Mouse (Mus musculus) splenic B cell, adult 2 months (primary cell): Measurements from ENCODE around the gene Ubr3.
A peak's percentile ranks its signal among the peaks of the same experiment; 100 is the strongest.
"Not testable (repeated sequence)": the region's sequence is repeated elsewhere in the genome, so short reads cannot be mapped to it uniquely, and the experiment has no call there.

ENCODE experiments used
- DNase-seq: peaks from one replicate; pipeline ENCODE4 v3.0.0-alpha.2; 2011; ENCODE audit warnings: low read depth, low spot score
- H3K27me3 ChIP-seq: 2 replicates; pipeline ENCODE4 v1.6.1; 2012; ENCODE audit warnings: mild to moderate bottlenecking, low read length, moderate library complexity, mixed read lengths; ENCODE audit not compliant: control insufficient read depth, poor library complexity, insufficient read depth, severe bottlenecking
- H3K36me3 ChIP-seq: 2 replicates; pipeline ENCODE4 v1.6.1; 2012; ENCODE audit warnings: mild to moderate bottlenecking, low read length, moderate library complexity, mixed read lengths; ENCODE audit not compliant: control insufficient read depth, poor library complexity, insufficient read depth, severe bottlenecking

The Ubr3 gene

DNA sequence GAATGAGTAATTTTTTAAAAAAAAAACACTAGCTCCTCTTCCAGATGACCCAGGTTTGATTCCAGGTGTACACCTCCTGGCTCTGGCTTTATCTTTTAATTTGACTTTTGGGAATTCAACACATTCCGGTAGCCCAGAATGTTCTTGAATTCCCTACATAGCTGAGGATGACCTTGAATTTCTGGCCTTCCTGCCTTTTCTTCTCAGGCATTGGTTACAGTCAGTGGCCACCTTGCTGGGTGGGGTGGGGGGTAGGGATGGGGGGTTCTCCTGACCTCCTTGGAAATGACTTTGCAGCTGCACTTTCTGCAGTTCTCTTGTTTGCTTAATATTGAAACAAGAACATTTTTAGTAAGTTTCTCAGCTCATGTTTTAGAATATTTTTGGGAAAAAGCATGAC lies 3.9 kb upstream of the Ubr3 start:
- DNase-seq, result no peak
- H3K27me3 ChIP-seq, result no peaks in the 10 kb centered on the region
- H3K36me3 ChIP-seq, result no peaks in the 10 kb centered on the region

DNA sequence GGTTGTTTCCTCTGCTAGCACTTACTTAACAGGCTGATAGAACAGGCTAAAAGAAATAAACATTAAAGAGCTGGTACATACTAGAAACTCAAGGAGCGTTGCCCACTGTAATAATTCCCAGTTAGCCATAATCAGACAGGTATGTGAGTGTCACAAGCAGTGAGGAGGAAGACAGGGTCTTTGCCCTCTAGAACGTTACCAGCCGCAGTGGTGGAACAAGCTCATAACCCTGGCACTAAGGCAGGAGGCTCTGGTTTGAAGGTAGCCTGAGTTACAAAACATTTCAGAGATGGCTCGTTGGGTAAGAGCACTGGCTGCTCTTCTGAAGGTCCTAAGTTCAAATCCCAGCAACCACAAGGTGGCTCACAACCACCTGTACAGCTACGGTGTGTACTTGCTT lies 3.2 kb upstream of the Ubr3 start:
- Histone ChIP-seq H3K27me3 (no peaks in the 10 kb centered on the region), H3K36me3 (no peaks in the 10 kb centered on the region)
- no peak for DNase-seq

DNA sequence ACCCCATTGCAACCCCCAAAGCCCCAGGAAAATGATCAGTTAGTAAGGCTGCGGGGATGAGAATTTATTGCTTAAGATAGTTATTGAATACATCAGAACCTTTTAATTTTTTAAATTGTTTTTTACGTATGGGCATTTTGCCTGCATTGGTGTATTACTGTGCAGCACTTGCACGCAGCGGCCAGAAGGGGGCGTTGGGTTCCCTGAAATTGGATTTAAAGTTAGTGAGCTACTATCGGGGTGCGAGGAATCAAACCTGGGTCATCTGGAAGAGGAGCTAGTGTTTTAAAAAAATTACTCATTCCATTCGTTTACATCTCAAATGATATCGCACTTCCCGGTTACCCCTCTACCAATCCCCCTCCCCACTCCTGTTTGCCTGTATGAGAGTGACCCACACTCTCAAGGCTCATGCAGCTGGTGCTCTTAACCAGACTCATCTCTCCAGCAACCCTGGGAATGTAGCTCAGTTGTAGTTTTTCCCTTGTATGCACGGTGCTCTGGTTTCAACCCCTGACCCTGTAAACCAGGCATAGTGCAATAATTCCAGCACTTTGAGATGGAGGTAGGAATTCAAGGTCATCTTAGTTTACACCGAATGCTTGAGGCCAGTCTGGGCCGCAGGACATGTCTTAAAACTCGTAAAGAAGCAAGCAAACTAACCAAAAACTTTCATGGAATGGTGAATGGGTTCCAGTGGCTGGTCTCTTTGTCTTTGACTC lies 1.4 kb upstream of the Ubr3 start:
- peak; percentile 51 for DNase-seq
- Histone ChIP-seq H3K36me3 (no peaks in the 10 kb centered on the region), H3K27me3 (no peaks in the 10 kb centered on the region)

DNA sequence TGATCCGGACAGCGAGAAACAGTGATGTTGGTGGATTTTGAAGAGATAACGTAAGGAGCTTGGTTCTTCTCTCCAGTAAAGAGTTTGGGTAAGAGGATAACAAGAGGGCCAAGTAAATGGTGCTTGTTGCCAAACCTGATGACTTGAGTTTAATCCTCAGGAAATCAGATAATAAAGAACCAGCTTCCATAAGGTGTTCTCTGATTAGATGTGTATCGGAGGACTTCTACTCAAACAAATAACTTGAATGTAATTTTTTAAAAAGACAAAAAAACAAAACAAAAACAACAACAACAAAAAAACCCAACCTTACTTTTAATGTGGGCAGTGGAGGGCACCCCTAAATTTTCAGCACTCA lies 843 bp upstream of the Ubr3 start:
- Histone ChIP-seq H3K36me3 (no peaks in the 10 kb centered on the region), H3K27me3 (no peaks in the 10 kb centered on the region)
- no peak for DNase-seq

DNA sequence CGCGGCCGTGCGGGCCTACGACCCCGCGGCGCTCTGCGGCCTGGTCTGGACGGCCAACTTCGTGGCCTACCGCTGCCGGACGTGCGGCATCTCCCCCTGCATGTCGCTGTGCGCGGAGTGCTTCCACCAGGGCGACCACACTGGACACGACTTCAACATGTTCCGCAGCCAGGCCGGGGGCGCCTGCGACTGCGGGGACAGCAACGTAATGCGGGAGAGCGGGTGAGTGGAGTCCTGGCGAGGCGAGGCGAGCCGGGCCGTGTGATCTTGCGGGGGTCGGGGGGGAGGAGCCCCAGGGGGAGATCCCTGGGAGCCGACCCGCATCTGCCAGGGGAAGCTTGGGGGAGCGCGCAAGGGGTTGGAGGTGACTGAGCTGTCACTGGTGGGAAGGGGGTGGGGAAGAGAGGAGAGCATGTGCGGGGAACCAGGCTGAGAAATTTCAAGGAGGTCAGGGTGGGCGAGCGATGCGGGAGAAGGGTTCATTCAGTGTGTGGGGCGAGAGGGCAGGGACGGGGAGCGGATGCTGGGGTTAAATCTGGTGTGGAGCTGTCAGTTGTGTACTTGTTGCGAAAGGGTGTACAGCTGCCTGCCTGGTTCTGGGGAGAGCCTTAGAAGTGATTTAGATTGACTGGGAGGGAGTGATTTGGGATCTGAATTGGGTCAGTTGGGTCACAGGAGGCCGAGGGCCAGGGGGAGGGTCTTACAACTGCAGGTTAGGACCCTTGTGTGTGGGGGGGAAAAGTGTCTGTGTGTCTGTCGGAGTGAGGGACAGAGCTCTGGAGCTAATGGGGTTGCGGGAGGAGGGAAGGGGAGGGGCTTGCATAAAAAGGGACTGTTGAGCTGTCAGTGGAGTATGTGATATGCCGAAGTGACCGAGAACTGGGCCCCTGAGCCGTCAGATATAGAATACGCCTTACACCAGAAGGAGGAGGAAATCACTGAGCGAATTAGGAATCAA lies 851 bp downstream of the Ubr3 start:
- Histone ChIP-seq H3K36me3 (no peaks in the 10 kb centered on the region), H3K27me3 (no peaks in the 10 kb centered on the region)
- DNase-seq, result peak; percentile 64

- H3K27me3 ChIP-seq, result no peaks in the 10 kb centered on the region
- DNase-seq, result no peak
Observed at GRCm38 (mm10) chr2:69903541-69903940, 6.5 kb downstream of the Ubr3 start.

DNA sequence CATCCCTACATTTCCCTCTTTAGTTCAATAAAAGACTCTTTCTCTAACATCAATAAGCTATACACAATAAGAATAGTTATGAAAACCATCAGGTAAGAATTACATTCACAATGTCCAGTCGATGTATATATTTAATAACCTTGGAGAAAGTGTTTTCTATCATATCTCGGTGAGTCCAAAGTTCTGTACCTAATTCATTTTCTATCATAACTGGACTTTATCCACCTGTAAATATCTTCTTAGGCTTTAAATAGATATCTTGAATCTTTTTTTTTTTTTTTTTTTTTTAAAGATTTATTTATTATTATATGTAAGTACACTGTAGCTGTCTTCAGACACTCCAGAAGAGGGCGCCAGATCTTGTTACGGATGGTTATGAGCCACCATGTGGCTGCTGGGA lies 10.3 kb downstream of the Ubr3 start:
- H3K36me3 ChIP-seq, H3K27me3 ChIP-seq, DNase-seq: not testable (repeated sequence)

More at GRCm38 (mm10) chr2:69903541-69903940, 6.5 kb downstream of the Ubr3 start:
- H3K36me3 ChIP-seq, result no peaks in the 10 kb centered on the region

DNA sequence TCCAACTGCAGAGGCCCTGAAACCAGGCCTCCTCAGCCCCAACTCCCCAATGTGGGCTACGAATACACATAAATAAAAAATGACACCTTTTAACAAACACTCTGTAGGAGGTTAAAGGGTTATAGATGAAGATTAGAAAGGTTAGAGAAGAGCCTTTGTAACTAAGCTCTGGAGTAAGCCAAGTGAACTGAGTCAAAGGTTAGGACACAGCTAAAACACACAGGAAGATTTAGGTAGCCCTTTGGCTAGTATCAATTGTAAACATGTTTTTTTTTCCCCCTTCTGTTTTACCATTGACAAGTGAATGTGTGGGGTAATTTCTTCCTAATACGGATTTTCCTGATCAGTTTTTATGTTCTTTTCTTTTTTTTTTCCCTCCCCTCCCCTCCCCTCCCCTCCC lies 15.8 kb downstream of the Ubr3 start:
- peaks cover 6% of the 10 kb centered on the region; the same call in 1 of the 2 replicates for H3K36me3 ChIP-seq
- DNase-seq, result no peak
- no peaks in the 10 kb centered on the region for H3K27me3 ChIP-seq

GRCm38 (mm10) chr2:69917301-69917700 lies 20.3 kb downstream of the Ubr3 start:
- Histone ChIP-seq H3K36me3 (peaks cover 8% of the 10 kb centered on the region; the same call in 1 of the 2 replicates), H3K27me3 (no peaks in the 10 kb centered on the region)
- DNase-seq, result no peak

- H3K36me3 ChIP-seq, result peaks cover 4% of the 10 kb centered on the region; the same call in 1 of the 2 replicates
- no peaks in the 10 kb centered on the region for H3K27me3 ChIP-seq
- no peak for DNase-seq
Observed at GRCm38 (mm10) chr2:69924943-69925342, 27.9 kb downstream of the Ubr3 start.

- Histone ChIP-seq H3K36me3 (peaks cover 7% of the 10 kb centered on the region), H3K27me3 (no peaks in the 10 kb centered on the region)
- no peak for DNase-seq
Observed at GRCm38 (mm10) chr2:69936331-69936730, 39.3 kb downstream of the Ubr3 start.

DNA sequence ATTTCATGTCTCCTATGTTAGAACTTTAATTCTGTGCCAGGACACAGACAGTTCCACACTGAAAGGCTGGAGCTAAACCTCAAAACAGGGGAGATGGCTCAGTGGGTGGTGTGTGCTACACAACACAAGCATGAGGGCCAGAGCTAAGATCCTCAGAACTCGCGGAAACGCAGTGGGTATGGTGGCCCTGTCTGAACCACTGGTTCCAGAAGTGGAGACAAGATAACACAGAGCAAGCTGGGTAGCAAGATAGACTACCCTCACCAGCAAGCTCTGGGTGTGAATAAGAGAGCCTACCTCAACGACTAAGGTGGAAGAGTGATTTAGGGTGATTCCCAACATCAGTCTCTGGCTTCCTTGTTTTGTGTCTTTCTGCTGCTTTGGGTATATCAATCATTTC lies 42.2 kb downstream of the Ubr3 start:
- no peaks in the 10 kb centered on the region for H3K27me3 ChIP-seq
- H3K36me3 ChIP-seq, result peaks cover 11% of the 10 kb centered on the region
- DNase-seq, result no peak

DNA sequence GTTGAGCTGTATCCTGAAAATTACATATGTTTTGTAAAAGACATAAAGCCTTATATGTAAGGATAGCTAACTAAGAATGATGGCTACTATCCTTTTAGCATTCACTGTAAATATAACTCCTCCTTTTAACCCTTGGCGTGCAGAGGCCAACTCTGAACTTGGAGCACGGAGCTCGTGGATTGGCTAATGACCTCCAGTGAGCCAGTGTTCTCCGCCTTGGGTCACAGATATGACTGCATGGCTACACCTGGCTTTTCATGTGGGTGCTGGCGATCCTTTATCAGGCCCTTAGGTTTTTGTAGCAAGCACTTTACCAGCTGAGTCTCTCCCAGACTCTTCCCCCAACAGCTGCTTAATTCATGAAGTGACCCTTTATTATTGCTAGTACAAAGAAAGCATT lies 42.6 kb downstream of the Ubr3 start:
- DNase-seq, result no peak
- Histone ChIP-seq H3K36me3 (peaks cover 11% of the 10 kb centered on the region), H3K27me3 (no peaks in the 10 kb centered on the region)

DNA sequence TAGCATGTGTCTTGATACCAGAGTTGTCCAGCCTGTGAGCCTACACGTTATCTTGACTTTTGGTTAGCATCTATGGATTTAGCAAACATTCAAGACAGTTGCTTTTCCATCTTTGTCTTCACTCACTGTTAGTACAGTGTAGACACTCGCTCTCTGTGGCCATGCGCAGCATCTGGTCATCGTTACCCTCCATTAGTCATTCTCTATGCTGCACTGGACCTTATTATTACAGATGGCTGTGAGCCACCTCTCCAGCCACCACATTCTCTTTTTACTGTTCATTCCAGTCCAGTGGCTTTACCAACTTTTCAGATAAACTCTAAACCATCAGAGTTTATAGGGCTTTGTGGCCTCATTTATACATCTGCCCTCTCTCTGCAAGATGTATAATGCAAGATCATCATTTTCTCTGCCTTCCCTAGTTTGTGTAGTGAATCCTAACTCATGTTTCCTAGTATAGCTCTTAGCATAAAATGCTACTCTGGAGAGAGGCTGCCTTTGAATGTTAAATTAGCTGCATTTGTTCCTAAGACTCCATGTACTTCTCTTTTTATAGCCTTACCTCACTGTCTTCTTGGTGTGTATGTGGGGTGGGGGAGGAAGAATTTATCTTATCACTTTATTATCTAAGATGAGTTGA lies 44.5 kb downstream of the Ubr3 start:
- no peak for DNase-seq
- Histone ChIP-seq H3K27me3 (no peaks in the 10 kb centered on the region), H3K36me3 (peaks cover 11% of the 10 kb centered on the region)

DNA sequence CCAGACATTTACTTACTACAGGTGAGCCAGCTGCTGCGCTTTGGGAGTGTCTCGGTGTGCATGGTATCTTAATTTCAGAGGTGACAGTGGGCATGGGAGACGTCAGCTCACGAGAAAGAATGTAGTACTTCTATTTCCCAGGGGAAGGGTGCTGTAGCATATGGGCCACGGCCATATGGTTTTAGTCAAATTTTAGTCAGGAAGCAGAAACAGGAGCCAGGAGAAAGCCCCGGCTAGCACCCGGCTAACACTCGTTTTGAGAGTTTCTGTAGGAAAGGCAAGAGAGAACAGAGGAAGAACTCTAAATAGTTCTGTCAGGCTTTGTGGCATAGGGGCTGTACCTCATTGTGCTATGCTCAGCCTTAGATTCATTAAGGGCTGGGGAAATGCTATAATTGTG lies 55.8 kb downstream of the Ubr3 start:
- H3K27me3 ChIP-seq, result no peaks in the 10 kb centered on the region
- H3K36me3 ChIP-seq, result peaks cover 13% of the 10 kb centered on the region
- no peak for DNase-seq
